Mouse (Mus musculus): ENCODE measurements around the gene Lsm5.

DNA sequence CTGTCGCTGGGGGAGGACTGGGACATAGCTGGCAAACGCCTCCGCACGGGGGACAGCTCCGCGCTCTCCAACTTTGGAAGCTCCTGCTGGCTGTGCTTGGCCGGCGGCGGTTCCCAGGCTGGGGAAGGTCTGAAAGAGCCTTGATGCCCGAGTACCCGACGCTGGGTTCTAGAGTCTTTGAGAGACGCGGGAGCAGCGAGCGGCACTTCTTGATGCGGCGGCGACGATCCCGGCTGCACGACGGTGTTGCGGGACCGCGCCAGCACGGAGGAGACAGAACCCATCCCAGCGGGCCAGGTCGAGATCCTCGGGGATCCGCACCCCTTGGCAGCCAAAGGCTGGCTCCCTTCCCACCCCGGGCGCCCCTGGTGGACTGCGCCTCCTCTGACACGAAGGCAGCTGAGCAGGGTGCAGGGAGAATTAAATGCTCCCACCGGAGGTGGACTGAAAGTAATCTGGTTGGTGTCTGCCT lies 52.4 kb downstream of the Lsm5 start:
- peak; percentile 42; the same call in 1 of the 2 replicates for TF ChIP-seq CTCF (IDR thresholded peaks at IDR 0.05; ENCODE audit: borderline replicate concordance, extremely low read depth, insufficient read depth, insufficient read length)
- TF ChIP-seq POLR2A (IDR thresholded peaks at IDR 0.05; ENCODE audit: borderline replicate concordance, extremely low read depth, insufficient read depth, insufficient read length, poor library complexity, severe bottlenecking): no peak

Measured in brain, embryonic 14.5 days (tissue).